Mouse (Mus musculus) adrenal gland, postnatal 36 days (tissue): ENCODE results near the gene Macrod2. TPM values are rescaled to one million over a fixed set of nuclear protein-coding genes. Genes with fewer than 3 reads are reported as not detected.

Source experiments
- DNase-seq, 2 experiments: peaks; one replicate each; pipeline ENCODE4 v3.0.0; 2021; ENCODE audit warnings: mixed read lengths in 1 of 2
- total RNA-seq, 2 experiments: library from RNA; stranded (reverse); gene quantifications; 2 replicates each; pipeline ENCODE4 v1.2.3; 2021

The Macrod2 gene
- total RNA-seq, 2 experiments from 2014 or later, result 5.3 to 8.6 TPM

- DNase-seq, result no peak
These were observed 517.8 kb downstream of the Macrod2 start for GRCm38 (mm10) chr2:140912931-140913330.

- DNase-seq, result no peak
These were observed 518.7 kb downstream of the Macrod2 start for GRCm38 (mm10) chr2:140913679-140914412.

- no peak for DNase-seq
These were observed 531.8 kb downstream of the Macrod2 start for GRCm38 (mm10) chr2:140926922-140927321.

GRCm38 (mm10) chr2:140934483-140934882 is 539.4 kb downstream of the Macrod2 start:
- no peak for DNase-seq

- DNase-seq, result no peak
These were observed 554.4 kb downstream of the Macrod2 start for GRCm38 (mm10) chr2:140949461-140949860.

- DNase-seq, result no peak
These were observed 564.1 kb downstream of the Macrod2 start for GRCm38 (mm10) chr2:140959246-140959645.

GRCm38 (mm10) chr2:140970181-140970580 is 575.1 kb downstream of the Macrod2 start:
- DNase-seq, result no peak

- DNase-seq, result no peak
These were observed 576.7 kb downstream of the Macrod2 start for GRCm38 (mm10) chr2:140971845-140972244.

GRCm38 (mm10) chr2:140985670-140986372 is 590.7 kb downstream of the Macrod2 start:
- DNase-seq, result no peak

GRCm38 (mm10) chr2:141003846-141004245 is 608.7 kb downstream of the Macrod2 start:
- DNase-seq, result no peak

GRCm38 (mm10) chr2:141004326-141004725 is 609.2 kb downstream of the Macrod2 start:
- DNase-seq, result no peak

GRCm38 (mm10) chr2:141005616-141006015 is 610.5 kb downstream of the Macrod2 start:
- no peak for DNase-seq

GRCm38 (mm10) chr2:141007725-141008124 is 612.6 kb downstream of the Macrod2 start:
- no peak for DNase-seq

- DNase-seq, result no peak
These were observed 613.3 kb downstream of the Macrod2 start for GRCm38 (mm10) chr2:141008458-141008857.

GRCm38 (mm10) chr2:141013443-141014165 is 618.5 kb downstream of the Macrod2 start:
- peak; percentile 30 to 49 for DNase-seq

- DNase-seq, result no peak
These were observed 627.9 kb downstream of the Macrod2 start for GRCm38 (mm10) chr2:141022971-141023370.

GRCm38 (mm10) chr2:141023916-141024315 is 628.8 kb downstream of the Macrod2 start:
- no peak for DNase-seq

- DNase-seq, result no peak
These were observed 629.4 kb downstream of the Macrod2 start for GRCm38 (mm10) chr2:141024316-141025043.

GRCm38 (mm10) chr2:141056685-141057454 is 661.8 kb downstream of the Macrod2 start:
- no peak for DNase-seq

GRCm38 (mm10) chr2:141057455-141057833 is 662.3 kb downstream of the Macrod2 start:
- DNase-seq, result no peak
